8 mouse cellular contexts compared by ENCODE assay signal in the genomic region with DNA sequence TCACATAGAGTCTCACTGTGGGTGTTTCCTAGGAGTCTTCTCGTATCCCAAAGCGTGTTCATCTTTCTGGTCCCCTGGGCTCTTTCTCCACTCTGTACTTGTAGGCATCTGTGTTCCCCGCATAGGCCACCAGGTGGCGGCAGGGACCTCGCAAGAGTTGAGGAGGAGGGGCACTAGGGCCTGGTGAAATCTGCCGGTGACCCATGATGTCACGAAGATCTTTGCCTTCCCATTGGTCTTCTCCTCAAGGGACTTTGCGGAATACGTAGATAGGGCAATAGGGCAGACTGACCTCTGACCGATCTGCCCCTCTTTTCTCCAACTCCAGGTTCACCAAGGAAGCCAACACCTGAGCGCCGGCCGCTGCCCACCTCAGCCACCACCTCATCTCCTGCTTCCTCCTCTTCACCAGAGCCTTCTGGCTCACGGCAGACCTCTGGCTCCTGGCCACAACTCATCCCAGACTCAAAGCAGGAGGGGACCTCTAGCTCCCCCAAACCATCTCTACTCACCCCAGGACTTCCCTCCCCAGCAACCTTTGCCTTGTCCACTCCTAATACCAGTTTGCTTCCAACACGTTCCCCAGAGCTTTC. TPM values are rescaled to one million over a fixed set of nuclear protein-coding genes. Genes with fewer than 3 reads are reported as not detected.
A peak's percentile ranks its signal among the peaks of the same experiment; 100 is the strongest.
DNase-seq lines count a peak whose midpoint lies in the region; ATAC-seq and TF ChIP-seq lines count a peak whose summit lies in the region.

No protein-coding gene starts in this region.

- peaks cover 5% of the 10 kb centered on the region; the same call in 1 of the 2 replicates for H3K4me1 ChIP-seq in erythroblast, embryonic 14.5 days (ENCODE audit: control insufficient read depth)
- H3K4me1 ChIP-seq in heart, embryonic 11.5 days (ENCODE audit: control insufficient read depth, insufficient read depth, low read length) = no peaks in the 10 kb centered on the region
- no peaks in the 10 kb centered on the region for H3K4me1 ChIP-seq in kidney, embryonic 16.5 days (ENCODE audit: insufficient read depth, low read length)
- H3K4me1 ChIP-seq in liver, adult 2 months (ENCODE audit: control insufficient read depth, insufficient read depth, low read length) = no peaks in the 10 kb centered on the region

- no peak for TF ChIP-seq POLR2A in liver, adult 2 months (IDR thresholded peaks at IDR 0.05; ENCODE audit: extremely low read depth, insufficient read depth, low read length)
- no peak for TF ChIP-seq POLR2A in myocyte (IDR thresholded peaks at IDR 0.05; ENCODE audit: insufficient read length, low read depth)

- 0 out of 2 replicates have a peak overlapping the region, but pooled peaks have one; percentile 22 for H3K9ac ChIP-seq in heart, embryonic 11.5 days (ENCODE audit: low read depth, low read length)
- H3K9ac ChIP-seq in kidney, embryonic 16.5 days (replicated peaks; ENCODE audit: low read length) = no peak overlapping the region
- peak overlapping the region; percentile 16 for H3K9ac ChIP-seq in liver, adult 2 months (ENCODE audit: low read depth, low read length)

- peak; percentile 98 for TF ChIP-seq CTCF in liver, adult 2 months (IDR thresholded peaks at IDR 0.05; ENCODE audit: low read depth, low read length)

- H3K79me2 ChIP-seq in liver, adult 2 months (ENCODE audit: control insufficient read depth, insufficient read depth, low read length) = no peaks in the 10 kb centered on the region
- H3K79me2 ChIP-seq in myocyte (ENCODE audit: control insufficient read depth, insufficient read depth) = no peaks in the 10 kb centered on the region

- H3K27me3 ChIP-seq in erythroblast, embryonic 14.5 days (ENCODE audit: control insufficient read depth) = no peaks in the 10 kb centered on the region
- H3K27me3 ChIP-seq in heart, embryonic 11.5 days (ENCODE audit: control insufficient read depth, insufficient read depth, low read length) = no peaks in the 10 kb centered on the region
- H3K27me3 ChIP-seq in kidney, embryonic 16.5 days (ENCODE audit: insufficient read depth, low read length) = no peaks in the 10 kb centered on the region
- H3K27me3 ChIP-seq in liver, adult 2 months (ENCODE audit: control insufficient read depth, insufficient read depth, low read length) = no peaks in the 10 kb centered on the region
- H3K27me3 ChIP-seq in myocyte (ENCODE audit: control insufficient read depth, insufficient read depth, insufficient read length) = no peaks in the 10 kb centered on the region
- no peaks in the 10 kb centered on the region for H3K27me3 ChIP-seq in splenic B cell, adult 2 months (ENCODE audit: control insufficient read depth, insufficient read depth, low read length, poor library complexity, severe bottlenecking)

- H3K9me3 ChIP-seq in erythroblast, embryonic 14.5 days (ENCODE audit: control insufficient read depth, low read length) = no peaks in the 10 kb centered on the region
- H3K9me3 ChIP-seq in heart, embryonic 11.5 days (replicated peaks; ENCODE audit: control insufficient read depth, low read length) = no peaks in the 10 kb centered on the region
- no peaks in the 10 kb centered on the region for H3K9me3 ChIP-seq in kidney, embryonic 16.5 days (ENCODE audit: low read length)

- no peak overlapping the region for H3ac ChIP-seq in myocyte (ENCODE audit: control insufficient read depth, insufficient read length)

- H3K4me2 ChIP-seq in heart, embryonic 11.5 days = peak overlapping the region; percentile 62
- H3K4me2 ChIP-seq in kidney, embryonic 16.5 days (replicated peaks; ENCODE audit: low read depth, low read length) = peak overlapping the region; percentile 54
- H3K4me2 ChIP-seq in myocyte (ENCODE audit: low read depth) = peak overlapping the region; percentile 67

- H3K36me3 ChIP-seq in erythroblast, embryonic 14.5 days (ENCODE audit: control insufficient read depth) = no peaks in the 10 kb centered on the region
- no peaks in the 10 kb centered on the region for H3K36me3 ChIP-seq in heart, embryonic 11.5 days (ENCODE audit: control insufficient read depth, insufficient read depth, low read length)
- H3K36me3 ChIP-seq in kidney, embryonic 16.5 days (ENCODE audit: insufficient read depth, low read length) = no peaks in the 10 kb centered on the region
- no peaks in the 10 kb centered on the region for H3K36me3 ChIP-seq in liver, adult 2 months (ENCODE audit: control insufficient read depth, insufficient read depth, low read length)
- H3K36me3 ChIP-seq in myocyte (ENCODE audit: control insufficient read depth, insufficient read depth) = no peaks in the 10 kb centered on the region
- no peaks in the 10 kb centered on the region for H3K36me3 ChIP-seq in splenic B cell, adult 2 months (ENCODE audit: control insufficient read depth, insufficient read depth, low read length, poor library complexity, severe bottlenecking)

- H3K4me3 ChIP-seq in erythroblast, embryonic 14.5 days (replicated peaks) = peak overlapping the region; percentile 35
- peak overlapping the region; percentile 26 for H3K4me3 ChIP-seq in heart, embryonic 11.5 days (ENCODE audit: low read depth, low read length)
- H3K4me3 ChIP-seq in kidney, embryonic 16.5 days (ENCODE audit: low read length) = peak overlapping the region; percentile 36
- H3K4me3 ChIP-seq in liver, adult 2 months (ENCODE audit: insufficient read depth, low read depth, low read length) = peak overlapping the region; percentile 45
- no peak overlapping the region for H3K4me3 ChIP-seq in myocyte

- ATAC-seq in heart, embryonic 11.5 days (replicated peaks; ENCODE audit: insufficient number of reproducible peaks, low FRiP score, low TSS enrichment) = peak; percentile 67
- peak; percentile 77 for ATAC-seq in kidney, embryonic 16.5 days (ENCODE audit: low FRiP score, low TSS enrichment)

- peak; percentile 97 to 98 for DNase-seq in B cell, adult 2 months
- peak; percentile 99 for DNase-seq in brain, adult 2 months (ENCODE audit: low read depth, low spot score)
- peak; percentile 92 for DNase-seq in liver, adult 2 months (ENCODE audit: extremely low read depth, low read depth, low spot score)
- DNase-seq in splenic B cell, adult 2 months (ENCODE audit: low read depth, low spot score) = peak; percentile 98

- 21% methylated on average over 15 of the region's 15 CpGs for WGBS in heart, embryonic 11.5 days (ENCODE audit: insufficient replicate concordance)
- 19% methylated on average over 15 of the region's 15 CpGs for WGBS in kidney, embryonic 16.5 days
- 7% methylated on average over 15 of the region's 15 CpGs for WGBS in liver, adult 2 months

- no peak overlapping the region for H3K27ac ChIP-seq in heart, embryonic 11.5 days (ENCODE audit: low read depth, low read length)
- H3K27ac ChIP-seq in kidney, embryonic 16.5 days (ENCODE audit: low read length) = no peak overlapping the region
- no peak overlapping the region for H3K27ac ChIP-seq in liver, adult 2 months (replicated peaks; ENCODE audit: insufficient read depth, low read depth, low read length)

TF ChIP-seq in myocyte, 11 proteins besides CTCF, POLR2A, EP300 and RAD21:
- no peak for TF ChIP-seq POLR2AphosphoS2 (IDR thresholded peaks at IDR 0.05; ENCODE audit: insufficient read length, low read depth)
- no peak for TF ChIP-seq TCF3 (IDR thresholded peaks at IDR 0.05; ENCODE audit: insufficient read length, low read depth)
- no peak for TF ChIP-seq TCF12 (IDR thresholded peaks at IDR 0.05; ENCODE audit: insufficient read depth, poor library complexity, severe bottlenecking)
- no peak for TF ChIP-seq CEBPB (IDR thresholded peaks at IDR 0.05; ENCODE audit: insufficient read depth, poor library complexity, severe bottlenecking)
- TF ChIP-seq MAX (IDR thresholded peaks at IDR 0.05; ENCODE audit: low read depth) = no peak
- no peak for TF ChIP-seq MYOG (IDR thresholded peaks at IDR 0.05; ENCODE audit: control insufficient read depth in 1 of 3, insufficient read depth in 1 of 3, insufficient read length in 2 of 3, low read depth in 2 of 3)
TF ChIP-seq in myocyte: peak in this region for 0.

RNA-seq across cellular contexts. Expression of a gene that starts 17.7 kb away (rescaled TPM):
- not detected in 2 replicates for polyA plus RNA-seq in erythroblast, embryonic 14.5 days (2012)
- polyA plus RNA-seq in heart, embryonic 11.5 days (2014; fragmentation: Nextera tagmentation; extraction: Ambion mirVana) = 0.53 and 1.1 TPM in 2 replicates
- 2.3 and 2.8 TPM in 2 replicates for polyA plus RNA-seq in kidney, embryonic 16.5 days (2015; fragmentation: Nextera tagmentation; extraction: Ambion mirVana)
- total RNA-seq in liver, adult 2 months (2014; rRNA removed) = 0.07 and 0.18 TPM in 2 replicates
- polyA plus RNA-seq in liver, adult 2 months (2012; rRNA removed) = 0.14 and 0.26 TPM in 2 replicates
- 13.6 TPM for polyA plus RNA-seq in myocyte (2012; fragmentation: generic; extraction: Trizol)

RNA-seq across cellular contexts. Expression of a gene that starts 20.9 kb away (rescaled TPM):
- not detected in 2 replicates for polyA plus RNA-seq in erythroblast, embryonic 14.5 days (2012)
- polyA plus RNA-seq in heart, embryonic 11.5 days (2014; fragmentation: Nextera tagmentation; extraction: Ambion mirVana) = 3.3 and 5.4 TPM in 2 replicates
- 0.26 and 0.41 TPM in 2 replicates for polyA plus RNA-seq in kidney, embryonic 16.5 days (2015; fragmentation: Nextera tagmentation; extraction: Ambion mirVana)
- total RNA-seq in liver, adult 2 months (2014; rRNA removed) = not detected in 2 replicates
- 0.12 TPM in 1 of 2 replicates, not detected in the other for polyA plus RNA-seq in liver, adult 2 months (2012; rRNA removed)
- 7.1 TPM for polyA plus RNA-seq in myocyte (2012; fragmentation: generic; extraction: Trizol)

RNA-seq across cellular contexts. Expression of a gene that starts 21.5 kb away (rescaled TPM):
- 0.38 and 0.51 TPM in 2 replicates for polyA plus RNA-seq in erythroblast, embryonic 14.5 days (2012)
- 4.7 and 5.0 TPM in 2 replicates for polyA plus RNA-seq in heart, embryonic 11.5 days (2014; fragmentation: Nextera tagmentation; extraction: Ambion mirVana)
- 5.8 and 6.2 TPM in 2 replicates for polyA plus RNA-seq in kidney, embryonic 16.5 days (2015; fragmentation: Nextera tagmentation; extraction: Ambion mirVana)
- total RNA-seq in liver, adult 2 months (2014; rRNA removed) = 0.20 and 0.28 TPM in 2 replicates
- 0.66 and 0.75 TPM in 2 replicates for polyA plus RNA-seq in liver, adult 2 months (2012; rRNA removed)
- polyA plus RNA-seq in myocyte (2012; fragmentation: generic; extraction: Trizol) = 3.1 TPM

RNA-seq across cellular contexts. Expression of a gene that starts 27.6 kb away (rescaled TPM):
- not detected in 2 replicates for polyA plus RNA-seq in erythroblast, embryonic 14.5 days (2012)
- polyA plus RNA-seq in heart, embryonic 11.5 days (2014; fragmentation: Nextera tagmentation; extraction: Ambion mirVana) = 0.44 and 0.49 TPM in 2 replicates
- polyA plus RNA-seq in kidney, embryonic 16.5 days (2015; fragmentation: Nextera tagmentation; extraction: Ambion mirVana) = not detected in 2 replicates
- not detected in 2 replicates for total RNA-seq in liver, adult 2 months (2014; rRNA removed)
- polyA plus RNA-seq in liver, adult 2 months (2012; rRNA removed) = not detected in 2 replicates
- polyA plus RNA-seq in myocyte (2012; fragmentation: generic; extraction: Trizol) = 0.34 TPM

RNA-seq across cellular contexts. Expression of a gene that starts 28.3 kb away (rescaled TPM):
- 8.5 and 8.9 TPM in 2 replicates for polyA plus RNA-seq in erythroblast, embryonic 14.5 days (2012)
- polyA plus RNA-seq in heart, embryonic 11.5 days (2014; fragmentation: Nextera tagmentation; extraction: Ambion mirVana) = 2.6 and 2.8 TPM in 2 replicates
- polyA plus RNA-seq in kidney, embryonic 16.5 days (2015; fragmentation: Nextera tagmentation; extraction: Ambion mirVana) = 3.6 and 4.2 TPM in 2 replicates
- total RNA-seq in liver, adult 2 months (2014; rRNA removed) = 0.55 and 0.74 TPM in 2 replicates
- 6.2 and 8.3 TPM in 2 replicates for polyA plus RNA-seq in liver, adult 2 months (2012; rRNA removed)
- polyA plus RNA-seq in myocyte (2012; fragmentation: generic; extraction: Trizol) = 8.0 TPM
